Mouse (Mus musculus) embryonic fibroblast, embryonic 13.5 days (primary cell): ENCODE data around the gene Gzmm. TPM values are rescaled to one million over a fixed set of nuclear protein-coding genes. Genes with fewer than 3 reads are reported as not detected.

Experiments used
- H3K27ac ChIP-seq: 2 replicates; pipeline ENCODE4 v1.5.1; 2012; ENCODE audit warnings: low read length, control low read depth, inconsistent platforms; ENCODE audit not compliant: insufficient read depth
- H3K4me1 ChIP-seq: 2 replicates; pipeline ENCODE4 v1.6.1; 2011; ENCODE audit warnings: low read length; ENCODE audit not compliant: control insufficient read depth, insufficient read depth
- H3K4me3 ChIP-seq: 2 replicates; pipeline ENCODE4 v1.5.1; 2011; ENCODE audit warnings: mild to moderate bottlenecking, control low read depth, low read length; ENCODE audit not compliant: insufficient read depth
- CTCF ChIP-seq: IDR thresholded peaks from 2 replicates; pipeline ENCODE4 v1.5.1; 2011; ENCODE audit warnings: mild to moderate bottlenecking, control low read depth, low read length, moderate library complexity, borderline replicate concordance; ENCODE audit not compliant: insufficient read depth
- POLR2A ChIP-seq: IDR thresholded peaks from 2 replicates; pipeline ENCODE4 v1.6.1; 2011; ENCODE audit warnings: low read depth, mild to moderate bottlenecking, control low read depth, low read length, moderate library complexity
- polyA plus RNA-seq: library from polyadenylated mRNA; stranded (reverse); fragments of >200 nt; gene quantifications from 2 replicates; pipeline ENCODE4 v1.2.4, GENCODE M21; 2011; ENCODE audit warnings: low read depth; ENCODE audit not compliant: missing spikeins, insufficient read length

Gzmm gene
- polyA plus RNA-seq, 1 experiment: not detected

- TF ChIP-seq CTCF (no peak), POLR2A (no peak)
These were observed 34.2 kb downstream of the Gzmm start for GRCm38 (mm10) chr10:79723047-79723446.

DNA sequence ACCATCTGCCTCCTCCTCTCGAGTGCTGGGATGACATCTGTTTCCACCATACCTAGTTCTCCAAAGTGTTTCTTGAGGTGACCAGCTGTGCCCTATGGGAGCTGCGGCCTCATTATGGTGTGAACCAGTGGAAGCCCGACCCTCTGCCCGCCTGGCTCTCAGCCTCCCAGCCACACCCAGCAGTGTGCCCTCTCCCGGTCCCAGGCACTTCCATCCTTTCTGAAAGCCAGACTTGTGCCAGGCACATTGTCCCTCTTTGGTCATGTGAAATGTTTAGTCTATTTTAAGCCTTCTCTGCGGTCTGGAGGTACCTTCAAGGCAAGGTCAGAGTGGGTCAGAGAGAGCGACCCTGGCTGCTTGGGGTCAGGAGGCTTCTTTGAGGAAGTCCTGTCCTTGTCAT is 34.9 kb downstream of the Gzmm start:
- Histone ChIP-seq H3K4me1 (no peaks in the 10 kb centered on the region), H3K4me3 (no peak overlapping the region), H3K27ac (no peak overlapping the region)
- TF ChIP-seq CTCF (no peak), POLR2A (no peak)

More at GRCm38 (mm10) chr10:79723047-79723446, 34.2 kb downstream of the Gzmm start:
- H3K27ac ChIP-seq: no peak overlapping the region
- no peaks in the 10 kb centered on the region for H3K4me1 ChIP-seq
- no peak overlapping the region for H3K4me3 ChIP-seq

DNA sequence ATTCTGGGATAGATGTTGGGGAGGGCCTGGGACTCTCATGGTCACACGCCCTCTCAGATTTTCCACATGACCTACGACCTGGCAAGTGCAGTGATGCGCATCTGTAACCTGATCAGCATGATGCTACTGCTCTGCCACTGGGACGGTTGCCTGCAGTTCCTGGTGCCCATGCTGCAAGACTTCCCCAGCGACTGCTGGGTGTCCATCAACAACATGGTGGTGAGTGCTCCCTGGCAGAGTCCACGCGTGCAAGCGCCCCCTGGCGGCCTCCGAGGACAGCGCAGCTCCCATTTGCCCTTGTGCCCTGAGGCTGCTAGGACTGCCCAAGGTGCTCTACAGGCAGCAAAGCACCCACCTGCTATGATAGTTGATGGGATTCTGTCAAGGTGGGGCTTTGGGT is 37.3 kb downstream of the Gzmm start:
- TF ChIP-seq POLR2A (no peak), CTCF (peak; percentile 43; the same call in 1 of the 2 replicates)
- Histone ChIP-seq H3K4me3 (no peak overlapping the region), H3K27ac (no peak overlapping the region), H3K4me1 (no peaks in the 10 kb centered on the region)

DNA sequence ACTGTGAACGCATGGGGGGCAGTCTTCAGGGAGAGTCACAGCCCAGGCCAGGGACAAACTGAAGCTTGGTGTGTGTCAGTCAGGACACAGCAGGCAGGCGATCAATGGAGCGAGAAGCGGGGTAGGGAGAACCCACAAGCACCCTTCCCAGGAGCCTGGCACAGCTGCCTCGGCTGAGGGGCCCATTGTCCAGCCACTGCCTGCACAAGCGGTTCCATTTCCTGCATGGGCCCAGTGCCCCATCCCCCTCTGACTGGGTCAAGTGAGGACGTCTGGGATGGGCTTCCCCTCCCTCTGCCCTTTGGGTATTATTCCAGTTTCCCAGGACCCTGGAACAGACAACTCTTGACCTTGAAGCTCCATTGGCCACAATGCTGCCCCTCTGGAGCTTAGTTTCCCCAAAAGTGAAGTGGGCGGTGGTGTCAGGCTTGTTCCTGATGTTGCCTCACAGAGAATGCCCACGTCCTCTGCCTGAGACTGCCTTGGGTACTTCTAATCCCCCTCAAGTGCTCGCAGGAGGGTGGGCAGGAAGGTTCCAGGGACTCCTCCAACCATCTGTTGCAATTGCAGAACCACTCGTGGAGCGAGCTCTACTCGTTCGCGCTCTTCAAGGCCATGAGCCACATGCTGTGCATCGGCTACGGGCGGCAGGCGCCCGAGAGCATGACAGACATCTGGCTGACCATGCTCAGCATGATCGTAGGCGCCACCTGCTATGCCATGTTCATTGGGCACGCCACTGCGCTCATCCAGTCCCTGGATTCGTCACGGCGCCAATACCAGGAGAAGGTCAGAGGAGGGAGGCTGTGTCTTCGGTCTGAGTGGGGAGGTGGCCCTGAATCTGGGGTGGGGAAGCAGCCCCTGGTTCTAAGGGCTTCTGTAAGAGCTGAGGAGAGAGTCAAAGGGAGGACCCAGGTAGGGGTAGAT is 39.8 kb downstream of the Gzmm start:
- H3K4me1 ChIP-seq: no peaks in the 10 kb centered on the region
- H3K27ac ChIP-seq: no peak overlapping the region
- no peak for TF ChIP-seq POLR2A
- no peak for TF ChIP-seq CTCF
- no peak overlapping the region for H3K4me3 ChIP-seq

DNA sequence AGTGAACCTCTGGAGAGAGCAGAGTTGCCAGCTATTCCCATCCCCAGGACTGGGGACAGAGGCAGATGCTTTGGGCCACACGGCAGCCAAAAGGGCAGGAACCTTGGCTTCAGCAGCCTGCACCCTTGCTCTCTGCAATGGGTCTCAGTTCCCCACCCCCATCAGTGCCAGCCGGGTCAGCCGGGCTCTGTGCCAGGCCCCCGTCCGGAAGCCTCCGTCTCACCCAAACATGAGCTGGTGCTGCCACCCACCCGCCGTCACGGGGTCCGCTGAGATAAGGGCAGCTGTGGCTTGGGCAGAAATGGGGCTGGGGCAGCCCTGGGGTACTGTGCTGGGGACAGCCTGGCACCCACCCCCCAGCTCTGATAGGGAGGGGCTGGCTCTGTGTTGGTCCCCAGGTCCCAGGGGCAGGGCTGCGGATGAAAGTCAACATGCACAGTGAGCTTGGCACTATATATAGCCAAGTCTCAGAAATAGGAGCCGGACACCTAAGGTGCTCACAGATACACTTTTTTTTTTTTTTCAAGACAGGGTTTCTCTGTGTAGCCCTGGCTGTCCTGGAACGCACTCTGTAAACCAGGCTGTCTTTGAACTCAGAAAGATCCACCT is 40.6 kb downstream of the Gzmm start:
- TF ChIP-seq CTCF (no peak), POLR2A (no peak)
- Histone ChIP-seq H3K4me1 (no peaks in the 10 kb centered on the region), H3K4me3 (no peak overlapping the region), H3K27ac (no peak overlapping the region)

- TF ChIP-seq POLR2A: no peak
- peak; percentile 36; the same call in 1 of the 2 replicates for TF ChIP-seq CTCF
- H3K4me1 ChIP-seq: no peaks in the 10 kb centered on the region
- no peak overlapping the region for H3K27ac ChIP-seq
- H3K4me3 ChIP-seq: no peak overlapping the region
These were observed 43.7 kb downstream of the Gzmm start for GRCm38 (mm10) chr10:79732500-79732899.

- H3K4me1 ChIP-seq: no peaks in the 10 kb centered on the region
- no peak overlapping the region for H3K27ac ChIP-seq
- H3K4me3 ChIP-seq: no peak overlapping the region
- TF ChIP-seq CTCF (no peak), POLR2A (no peak)
These were observed 45.0 kb downstream of the Gzmm start for GRCm38 (mm10) chr10:79733847-79734246.

- H3K27ac ChIP-seq: no peak overlapping the region
- H3K4me1 ChIP-seq: no peaks in the 10 kb centered on the region
- H3K4me3 ChIP-seq: no peak overlapping the region
- no peak for TF ChIP-seq POLR2A
- no peak for TF ChIP-seq CTCF
These were observed 46.5 kb downstream of the Gzmm start for GRCm38 (mm10) chr10:79735361-79735760.

DNA sequence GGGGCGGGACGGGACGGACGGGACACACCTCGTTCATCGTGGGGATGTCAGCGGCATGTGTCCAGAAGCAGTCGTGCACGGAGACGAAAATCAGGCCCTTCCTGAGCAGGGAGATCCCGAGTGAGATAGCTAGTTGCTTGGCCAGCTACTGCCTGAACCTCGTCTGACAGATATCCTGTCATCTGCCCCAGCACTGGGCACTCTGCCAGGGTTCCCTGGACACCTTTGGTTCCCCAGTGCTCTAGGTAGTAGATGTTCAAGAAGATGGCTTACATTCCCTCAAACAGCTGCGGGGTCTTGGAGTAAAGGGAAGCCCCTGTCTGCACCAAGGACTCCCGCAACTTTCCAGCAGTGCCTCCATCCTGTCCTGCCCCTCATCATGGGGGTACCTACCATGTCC is 47.9 kb downstream of the Gzmm start:
- Histone ChIP-seq H3K4me3 (no peak overlapping the region), H3K27ac (no peak overlapping the region)

GRCm38 (mm10) chr10:79738259-79738658 is 49.4 kb downstream of the Gzmm start:
- no peaks in the 10 kb centered on the region for H3K4me1 ChIP-seq
- H3K4me3 ChIP-seq: no peak overlapping the region
- no peak overlapping the region for H3K27ac ChIP-seq
- TF ChIP-seq POLR2A (no peak), CTCF (peak; percentile 4; the same call in 1 of the 2 replicates)

More for the DNA sequence above, 47.9 kb downstream of the Gzmm start:
- TF ChIP-seq POLR2A: no peak
- TF ChIP-seq CTCF: no peak
- H3K4me1 ChIP-seq: no peaks in the 10 kb centered on the region
